Mouse (Mus musculus) cortical plate, adult 2 months (tissue): Measurements from ENCODE around the gene Sirt4.

Experiments
- CTCF ChIP-seq: fragments of 200-500 bp; IDR thresholded peaks from 2 replicates; pipeline ENCODE4 v1.5.1; 2011; ENCODE audit warnings: mild to moderate bottlenecking, control low read depth, low read length; ENCODE audit not compliant: insufficient read depth; ENCODE audit errors: extremely low read depth
- POLR2A ChIP-seq: fragments of 200-500 bp; IDR thresholded peaks from 2 replicates; pipeline ENCODE4 v1.6.1; 2011; ENCODE audit warnings: mild to moderate bottlenecking, low read length, control low read depth; ENCODE audit not compliant: insufficient read depth; ENCODE audit errors: extremely low read depth

DNA sequence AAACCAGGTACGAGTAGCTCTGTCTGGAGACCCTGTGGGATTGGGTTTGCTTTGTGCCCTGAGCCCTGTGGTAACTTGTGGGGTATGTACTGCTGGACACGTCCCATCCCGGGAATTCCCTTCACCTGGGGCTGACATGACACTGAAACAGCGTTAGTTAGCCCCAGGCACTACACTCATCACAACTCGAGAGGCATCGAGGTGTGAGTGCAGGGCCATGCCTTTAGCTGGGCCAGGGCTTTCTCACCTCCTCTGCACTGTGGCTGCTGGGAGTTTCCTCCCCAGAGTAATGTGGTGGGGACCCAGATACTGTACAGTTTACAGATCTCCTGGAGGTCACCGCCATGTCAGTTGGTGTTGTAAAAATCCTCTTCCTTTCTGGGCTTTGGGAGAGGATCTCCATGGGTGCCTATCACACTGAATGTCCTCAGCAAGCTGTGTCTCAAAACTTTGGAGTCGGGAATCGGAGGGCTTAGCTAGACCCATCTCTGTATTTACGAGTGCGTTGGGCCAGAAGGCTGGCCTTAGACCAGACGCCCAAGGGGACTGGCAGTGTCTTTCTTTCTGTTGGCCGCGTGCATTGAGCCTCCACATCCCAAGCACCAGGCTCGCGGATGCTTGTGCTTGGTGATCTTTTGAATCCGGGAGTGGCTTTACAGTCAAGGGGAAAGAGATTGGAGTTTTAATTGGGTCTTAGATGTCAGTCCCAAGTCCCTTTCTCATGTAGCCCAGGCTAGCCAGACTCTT is 42.1 kb upstream of the Sirt4 start:
- no peak for TF ChIP-seq CTCF
- TF ChIP-seq POLR2A = no peak
